Mouse (Mus musculus) intestine, embryonic 14.5 days (tissue): ENCODE results near the gene Spag16. TPM values are rescaled to one million over a fixed set of nuclear protein-coding genes. Genes with fewer than 3 reads are reported as not detected.

ENCODE experiments used
- ATAC-seq: fragments of 200-750 bp; cut with Nextera tagmentation; replicated peaks from 2 replicates; pipeline ENCODE4 v1.8.0; 2017; ENCODE audit warnings: low read depth, moderate number of reproducible peaks, moderate TSS enrichment, moderate library complexity; ENCODE audit not compliant: low FRiP score, low TSS enrichment
- DNase-seq: peaks from one replicate; pipeline ENCODE4 v3.0.0-alpha.2; 2018; ENCODE audit warnings: low spot score
- H3K27ac ChIP-seq: fragments of 300-500 bp; sonication (generic); 2 replicates; pipeline ENCODE4 v1.5.1; 2014; ENCODE audit warnings: low read depth, mild to moderate bottlenecking, control low read depth
- H3K27me3 ChIP-seq: fragments of 300-500 bp; sonication (generic); replicated peaks from 2 replicates; pipeline ENCODE4 v1.6.1; 2014; ENCODE audit warnings: low read length, control low read depth; ENCODE audit not compliant: control insufficient read depth, insufficient read depth
- H3K36me3 ChIP-seq: fragments of 300-500 bp; sonication (generic); 2 replicates; pipeline ENCODE4 v1.6.1; 2014; ENCODE audit warnings: low read length, control low read depth; ENCODE audit not compliant: control insufficient read depth, insufficient read depth
- H3K4me1 ChIP-seq: fragments of 300-500 bp; sonication (generic); replicated peaks from 2 replicates; pipeline ENCODE4 v1.6.1; 2014; ENCODE audit warnings: low read length, control low read depth, mixed read lengths; ENCODE audit not compliant: control insufficient read depth, insufficient read depth
- H3K4me2 ChIP-seq: fragments of 300-500 bp; sonication (generic); 2 replicates; pipeline ENCODE4 v1.6.1; 2014; ENCODE audit warnings: low read length
- H3K4me3 ChIP-seq: fragments of 300-500 bp; sonication (generic); 2 replicates; pipeline ENCODE4 v1.5.1; 2014; ENCODE audit warnings: low read depth, low read length, control low read depth, mixed read lengths
- H3K9ac ChIP-seq: fragments of 300-500 bp; sonication (generic); 2 replicates; pipeline ENCODE4 v1.6.1; 2014; ENCODE audit warnings: mild to moderate bottlenecking, low read length
- H3K9me3 ChIP-seq: fragments of 300-500 bp; sonication (generic); 2 replicates; pipeline ENCODE4 v1.6.1; 2016; ENCODE audit warnings: low read length, control low read depth; ENCODE audit not compliant: control insufficient read depth
- WGBS: fragments of 180-500 bp; shearing (Covaris S2); extraction: QIAGEN DNeasy Blood & Tissue Kit; methylation state at CpG from one replicate; pipeline ENCODE4 v1.1.7; 2014; 5-methylcytosine and 5-hydroxymethylcytosine counted together
- polyA plus RNA-seq: library from polyadenylated mRNA; unstranded; fragments of >200 nt; fragmentation: Nextera tagmentation; extraction: Ambion mirVana; gene quantifications from 2 replicates; pipeline ENCODE4 v1.2.1, GENCODE M21; 2014

Gene Spag16
- polyA plus RNA-seq, 1 experiment from 2014 or later: 0.28 TPM

DNA sequence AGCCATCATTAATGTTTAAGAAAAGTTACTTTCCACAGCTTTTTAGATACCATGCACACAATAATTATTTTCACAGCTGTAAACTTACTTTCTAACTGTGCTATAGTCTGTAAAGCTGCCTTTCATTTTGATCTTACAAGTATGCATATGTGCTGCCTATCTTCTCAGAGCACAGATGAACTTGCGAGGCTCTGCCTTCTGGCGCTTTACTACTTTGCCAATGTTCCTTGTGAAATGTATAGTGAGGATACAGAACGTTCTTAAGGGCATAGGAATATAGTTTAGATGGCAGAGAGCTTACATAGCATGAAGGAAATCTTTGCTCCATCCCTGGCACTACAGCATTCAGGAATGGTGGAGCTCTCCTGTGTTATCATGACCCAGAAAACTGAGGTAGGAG, 210.6 kb downstream of the Spag16 start:
- no peak overlapping the region for H3K4me2 ChIP-seq
- no peaks in the 10 kb centered on the region for H3K27me3 ChIP-seq
- no peak overlapping the region for H3K4me3 ChIP-seq
- 85% methylated on average over 3 of the region's 3 CpGs for WGBS
- no peak for DNase-seq
- no peak overlapping the region for H3K9ac ChIP-seq
- no peaks in the 10 kb centered on the region for H3K4me1 ChIP-seq
- H3K36me3 ChIP-seq: no peaks in the 10 kb centered on the region
- no peaks in the 10 kb centered on the region for H3K9me3 ChIP-seq
- no peak overlapping the region for H3K27ac ChIP-seq
- ATAC-seq: no peak

DNA sequence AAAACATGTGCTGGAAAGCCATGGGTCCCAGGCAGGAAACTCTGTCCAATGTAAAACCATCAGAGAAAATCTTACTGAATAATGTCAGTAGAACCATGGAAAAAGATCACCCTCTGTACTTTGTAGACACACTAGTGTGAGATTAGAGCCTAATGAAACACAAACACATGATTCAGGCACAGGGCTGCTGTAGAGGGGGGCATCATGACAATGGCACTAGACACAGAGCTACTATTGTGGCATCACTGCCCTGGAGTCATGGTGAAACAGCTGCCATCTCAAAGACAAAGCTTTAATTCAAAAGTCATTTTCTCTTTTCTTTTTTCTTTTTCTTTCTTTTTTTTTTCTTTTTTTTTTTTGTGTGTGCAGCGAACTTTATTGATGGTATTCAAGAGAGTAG, 240.6 kb downstream of the Spag16 start:
- no peaks in the 10 kb centered on the region for H3K27me3 ChIP-seq
- no peak overlapping the region for H3K4me2 ChIP-seq
- no peak overlapping the region for H3K27ac ChIP-seq
- no peaks in the 10 kb centered on the region for H3K36me3 ChIP-seq
- no peaks in the 10 kb centered on the region for H3K4me1 ChIP-seq
- no peak for DNase-seq
- no peak for ATAC-seq
- H3K9ac ChIP-seq: no peak overlapping the region
- H3K4me3 ChIP-seq: no peak overlapping the region
- 73% methylated on average over 1 of the region's 1 CpGs for WGBS
- H3K9me3 ChIP-seq: no peaks in the 10 kb centered on the region

DNA sequence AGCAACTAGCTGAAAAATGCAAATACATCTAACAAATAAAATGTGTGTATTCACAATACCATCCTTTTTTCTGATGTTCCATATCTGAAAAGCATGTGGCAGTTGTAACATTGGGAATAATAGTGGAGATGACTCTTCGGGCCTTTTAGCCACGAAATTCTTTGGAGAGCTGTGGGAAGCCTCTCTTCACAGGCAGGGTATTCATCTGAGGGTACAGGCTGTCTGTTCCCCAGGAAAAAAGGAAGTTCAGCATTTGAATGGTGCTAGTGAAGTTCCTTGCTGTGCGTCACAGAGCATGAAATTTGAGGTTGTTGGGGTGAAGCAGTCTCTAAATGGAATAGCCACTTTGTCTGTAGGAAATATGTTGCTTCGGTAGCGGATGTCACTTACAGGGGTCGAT, 246.7 kb downstream of the Spag16 start:
- H3K27me3 ChIP-seq: no peaks in the 10 kb centered on the region
- no peak overlapping the region for H3K4me2 ChIP-seq
- no peaks in the 10 kb centered on the region for H3K9me3 ChIP-seq
- H3K9ac ChIP-seq: no peak overlapping the region
- no peaks in the 10 kb centered on the region for H3K4me1 ChIP-seq
- DNase-seq (no peak), ATAC-seq (no peak)
- H3K4me3 ChIP-seq: no peak overlapping the region
- WGBS: 77% methylated on average over 6 of the region's 6 CpGs
- no peak overlapping the region for H3K27ac ChIP-seq
- no peaks in the 10 kb centered on the region for H3K36me3 ChIP-seq

DNA sequence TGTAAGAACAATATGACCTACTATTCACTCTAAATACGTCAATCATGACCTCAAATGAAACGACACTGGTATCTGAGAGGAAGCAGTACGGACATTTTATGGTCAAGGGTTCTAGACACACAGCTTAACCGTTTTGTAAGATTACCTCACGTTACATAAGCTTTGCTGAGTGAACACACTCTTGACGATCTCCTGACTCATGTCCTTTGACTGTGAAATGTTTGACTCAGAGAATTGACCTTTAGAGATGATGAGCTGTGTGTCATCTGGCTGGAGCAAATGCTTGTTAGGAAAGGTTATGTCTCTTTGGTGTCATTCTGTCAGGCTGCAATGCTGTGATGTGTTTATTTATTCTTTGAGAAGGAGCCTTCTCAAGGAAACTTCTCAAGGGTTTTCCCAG, 252.0 kb downstream of the Spag16 start:
- Histone ChIP-seq H3K9ac (no peak overlapping the region), H3K9me3 (no peaks in the 10 kb centered on the region), H3K27ac (no peak overlapping the region), H3K4me3 (no peak overlapping the region), H3K36me3 (no peaks in the 10 kb centered on the region), H3K27me3 (no peaks in the 10 kb centered on the region), H3K4me1 (no peaks in the 10 kb centered on the region), H3K4me2 (no peak overlapping the region)
- 58% methylated on average over 6 of the region's 6 CpGs for WGBS
- no peak for ATAC-seq
- no peak for DNase-seq

DNA sequence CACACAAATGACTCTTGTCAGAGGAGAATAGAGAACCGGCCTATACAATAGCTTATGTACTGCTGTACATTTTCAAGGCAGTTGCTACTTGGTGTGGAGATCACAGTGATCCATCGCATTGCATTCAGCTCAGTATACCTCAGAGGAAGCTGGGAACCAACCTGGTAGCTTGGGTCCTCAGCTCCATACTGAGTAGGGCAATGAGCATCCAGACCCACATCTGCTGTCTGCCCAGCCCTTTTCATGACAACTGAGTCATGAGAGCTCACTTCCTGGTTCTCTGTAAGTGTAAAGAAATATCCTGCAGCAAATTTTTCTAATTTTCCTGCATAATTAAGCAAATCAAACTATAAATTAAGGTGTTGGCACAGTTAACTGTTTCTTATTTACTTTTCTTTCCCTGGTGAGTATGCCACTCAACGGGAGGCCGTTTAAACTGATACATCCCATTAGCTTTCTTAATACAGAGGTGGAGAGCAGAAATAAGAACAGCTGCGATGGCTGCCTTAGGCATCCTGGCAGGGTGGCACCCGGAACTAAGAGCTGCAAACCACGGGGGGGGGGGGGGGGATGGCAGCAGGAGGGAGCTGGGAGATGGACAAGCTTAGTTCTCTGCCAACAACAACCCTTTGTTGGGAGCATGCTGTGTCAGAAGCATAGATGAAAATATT, 255.6 kb downstream of the Spag16 start:
- Histone ChIP-seq H3K4me3 (no peak overlapping the region), H3K4me1 (no peaks in the 10 kb centered on the region), H3K4me2 (no peak overlapping the region), H3K9me3 (no peaks in the 10 kb centered on the region), H3K27me3 (no peaks in the 10 kb centered on the region), H3K27ac (no peak overlapping the region), H3K9ac (no peak overlapping the region), H3K36me3 (no peaks in the 10 kb centered on the region)
- DNase-seq (no peak), ATAC-seq (no peak)
- WGBS: 72% methylated on average over 7 of the region's 7 CpGs

DNA sequence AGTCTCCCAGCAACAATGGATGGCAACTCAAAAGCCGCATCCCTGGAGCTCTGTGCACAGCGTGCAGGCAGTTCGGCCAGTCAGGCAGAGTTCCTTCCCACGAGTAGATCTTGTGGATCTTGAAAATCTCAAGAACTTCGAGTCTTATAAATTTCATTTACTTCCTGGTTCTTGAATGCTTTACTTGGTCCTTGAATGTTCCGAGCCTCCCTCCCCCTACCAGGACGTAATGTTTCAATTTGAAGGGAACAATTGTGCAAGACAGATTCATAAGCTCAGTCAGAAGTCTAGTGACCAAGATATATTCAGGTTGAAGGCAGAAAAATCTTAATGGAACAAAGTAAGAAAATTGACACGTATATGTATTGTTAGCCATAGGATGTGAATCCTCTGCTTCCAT, 277.9 kb downstream of the Spag16 start:
- no peak for DNase-seq
- no peak overlapping the region for H3K4me3 ChIP-seq
- H3K36me3 ChIP-seq: no peaks in the 10 kb centered on the region
- no peaks in the 10 kb centered on the region for H3K27me3 ChIP-seq
- H3K9ac ChIP-seq: no peak overlapping the region
- no peak for ATAC-seq
- H3K9me3 ChIP-seq: no peaks in the 10 kb centered on the region
- no peaks in the 10 kb centered on the region for H3K4me1 ChIP-seq
- WGBS: 88% methylated on average over 8 of the region's 8 CpGs
- no peak overlapping the region for H3K27ac ChIP-seq
- H3K4me2 ChIP-seq: no peak overlapping the region

DNA sequence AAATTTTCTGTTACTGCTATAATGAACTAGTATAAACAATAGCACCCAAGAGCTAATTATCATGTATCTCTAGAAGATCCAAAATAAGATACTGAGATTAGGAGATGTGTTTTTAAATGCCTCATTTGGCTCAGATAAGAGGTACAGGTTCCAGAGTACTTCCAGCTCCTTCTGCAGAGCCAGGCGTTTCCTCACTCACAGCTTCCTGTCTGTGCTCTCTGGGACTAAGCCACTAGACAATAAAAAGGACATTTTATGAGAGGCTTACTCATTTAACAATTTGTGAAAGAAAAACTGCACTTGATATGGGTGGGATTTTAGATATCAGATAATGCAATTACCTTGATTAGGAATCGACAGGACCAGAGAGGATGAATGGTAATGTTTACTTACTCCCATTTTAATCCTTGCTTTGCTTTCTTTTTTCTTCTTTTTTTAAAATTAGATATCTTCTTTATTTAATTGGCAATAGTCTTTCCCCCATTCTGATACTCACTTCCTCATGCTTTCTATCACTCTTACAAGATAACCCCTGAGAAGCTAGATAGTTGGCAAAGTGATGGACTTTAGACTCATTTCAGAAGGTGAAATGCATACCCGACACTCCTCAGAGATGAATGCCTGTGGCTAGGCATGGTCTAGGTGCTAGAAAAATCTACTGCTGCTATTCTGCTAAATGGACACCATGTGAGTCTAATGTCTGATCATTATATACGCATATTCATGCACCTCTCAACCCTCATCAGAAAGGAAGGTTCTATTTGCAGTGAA, 289.6 kb downstream of the Spag16 start:
- DNase-seq: no peak
- Histone ChIP-seq H3K27me3 (no peaks in the 10 kb centered on the region), H3K9ac (no peak overlapping the region), H3K4me3 (no peak overlapping the region), H3K36me3 (no peaks in the 10 kb centered on the region), H3K4me2 (no peak overlapping the region), H3K27ac (no peak overlapping the region), H3K9me3 (no peaks in the 10 kb centered on the region), H3K4me1 (no peaks in the 10 kb centered on the region)
- WGBS: 67% methylated on average over 4 of the region's 4 CpGs
- ATAC-seq: no peak; the same call in 1 of the 2 replicates

DNA sequence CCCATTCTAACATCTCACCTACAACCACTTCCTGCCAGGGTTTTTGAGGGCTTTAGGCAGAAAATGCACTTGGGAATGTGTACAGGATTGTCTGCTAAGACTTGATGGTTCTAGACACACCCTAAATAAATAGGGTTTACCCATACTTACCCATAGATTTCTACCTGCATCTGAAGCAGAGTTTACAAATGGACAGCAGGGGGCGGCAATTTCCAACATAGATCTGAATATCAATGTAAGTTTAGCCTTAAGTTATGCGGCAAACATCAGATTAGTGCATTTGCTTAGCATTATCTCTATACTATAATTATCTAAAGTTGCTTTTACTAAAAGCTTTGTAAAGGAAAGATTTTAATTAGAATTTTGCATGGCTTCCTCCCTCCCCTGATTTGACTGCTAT, 301.3 kb downstream of the Spag16 start:
- H3K36me3 ChIP-seq: no peaks in the 10 kb centered on the region
- no peak for DNase-seq
- no peaks in the 10 kb centered on the region for H3K27me3 ChIP-seq
- H3K9me3 ChIP-seq: no peaks in the 10 kb centered on the region
- H3K4me1 ChIP-seq: no peaks in the 10 kb centered on the region
- no peak for ATAC-seq
- H3K27ac ChIP-seq: no peak overlapping the region
- H3K4me2 ChIP-seq: no peak overlapping the region
- H3K4me3 ChIP-seq: no peak overlapping the region
- 55% methylated on average over 2 of the region's 2 CpGs for WGBS
- no peak overlapping the region for H3K9ac ChIP-seq

DNA sequence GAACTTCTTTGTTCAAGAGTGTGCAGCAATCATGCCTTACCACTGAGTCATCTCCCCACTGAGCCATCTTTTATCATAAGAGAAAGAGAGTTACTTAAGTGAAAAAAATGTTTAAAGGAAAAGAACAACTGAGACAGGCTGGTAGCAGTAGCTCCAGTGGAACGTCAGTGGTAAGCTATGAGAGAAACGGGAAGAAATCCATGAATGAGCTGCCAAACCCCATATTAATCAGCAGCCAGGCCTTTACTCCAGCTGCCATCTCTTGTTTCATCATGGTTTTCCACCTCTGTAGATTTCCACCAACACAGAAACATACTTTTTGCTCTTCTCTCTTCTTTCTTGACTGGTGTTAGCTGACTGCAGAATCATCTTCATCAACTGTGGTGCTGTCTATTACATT, 308.8 kb downstream of the Spag16 start:
- WGBS: 73% methylated on average over 2 of the region's 2 CpGs
- no peaks in the 10 kb centered on the region for H3K36me3 ChIP-seq
- no peaks in the 10 kb centered on the region for H3K4me1 ChIP-seq
- no peaks in the 10 kb centered on the region for H3K27me3 ChIP-seq
- H3K4me3 ChIP-seq: no peak overlapping the region
- H3K9ac ChIP-seq: no peak overlapping the region
- no peak for DNase-seq
- no peak for ATAC-seq
- no peak overlapping the region for H3K4me2 ChIP-seq
- no peak overlapping the region for H3K27ac ChIP-seq
- H3K9me3 ChIP-seq: no peaks in the 10 kb centered on the region
